Mouse (Mus musculus) testis, postnatal 10 days (tissue): Measurements from ENCODE around the gene Pcgf6.
"Not testable (repeated sequence)": the region's sequence is repeated elsewhere in the genome, so short reads cannot be mapped to it uniquely, and the experiment has no call there.

Source experiments
- DNase-seq: peaks from one replicate; pipeline ENCODE4 v3.0.0; 2021; ENCODE audit warnings: low spot score

Pcgf6 gene

GRCm38 (mm10) chr19:47026513-47026912 lies 24.2 kb downstream of the Pcgf6 start:
- DNase-seq = no peak

- no peak for DNase-seq
Measured at GRCm38 (mm10) chr19:47024954-47025353, 25.8 kb downstream of the Pcgf6 start.

GRCm38 (mm10) chr19:47023546-47023945 lies 27.2 kb downstream of the Pcgf6 start:
- DNase-seq = no peak

GRCm38 (mm10) chr19:47022709-47023108 lies 28.0 kb downstream of the Pcgf6 start:
- DNase-seq = no peak

GRCm38 (mm10) chr19:47019326-47019725 lies 31.4 kb downstream of the Pcgf6 start:
- DNase-seq = no peak

- no peak for DNase-seq
Measured at GRCm38 (mm10) chr19:47018330-47018729, 32.4 kb downstream of the Pcgf6 start.

GRCm38 (mm10) chr19:47017831-47018230 lies 32.9 kb downstream of the Pcgf6 start:
- no peak for DNase-seq

GRCm38 (mm10) chr19:47016487-47016886 lies 34.2 kb downstream of the Pcgf6 start:
- peak; percentile 95 for DNase-seq

GRCm38 (mm10) chr19:47015965-47016364 lies 34.7 kb downstream of the Pcgf6 start:
- no peak for DNase-seq

GRCm38 (mm10) chr19:47015396-47015795 lies 35.3 kb downstream of the Pcgf6 start:
- DNase-seq = no peak

GRCm38 (mm10) chr19:47014447-47015381 lies 36.0 kb downstream of the Pcgf6 start, which contains the start of the genes Ina and Nt5c2:
Ina (plus strand) TSS chr19:47014698.
Nt5c2 (minus strand) TSS chr19:47015153.
- DNase-seq = peak; percentile 62

- DNase-seq = no peak
Measured at GRCm38 (mm10) chr19:47014159-47014446, 36.6 kb downstream of the Pcgf6 start.

GRCm38 (mm10) chr19:47013340-47014158 lies 37.2 kb downstream of the Pcgf6 start:
- no peak for DNase-seq

GRCm38 (mm10) chr19:47012521-47013130 lies 38.1 kb downstream of the Pcgf6 start:
- no peak for DNase-seq

GRCm38 (mm10) chr19:47009943-47010342 lies 40.8 kb downstream of the Pcgf6 start:
- no peak for DNase-seq

GRCm38 (mm10) chr19:47009420-47009819 lies 41.3 kb downstream of the Pcgf6 start:
- DNase-seq = no peak

GRCm38 (mm10) chr19:47006321-47006720 lies 44.4 kb downstream of the Pcgf6 start:
- peak; percentile 88 for DNase-seq

- no peak for DNase-seq
Measured at GRCm38 (mm10) chr19:47005873-47006272, 44.8 kb downstream of the Pcgf6 start.

GRCm38 (mm10) chr19:47003742-47004511 lies 46.8 kb downstream of the Pcgf6 start:
- DNase-seq = no peak

GRCm38 (mm10) chr19:47000357-47000756 lies 50.3 kb downstream of the Pcgf6 start:
- DNase-seq = not testable (repeated sequence)

- no peak for DNase-seq
Measured at GRCm38 (mm10) chr19:46999753-47000152, 51.0 kb downstream of the Pcgf6 start.

GRCm38 (mm10) chr19:46998953-46999352 lies 51.8 kb downstream of the Pcgf6 start:
- no peak for DNase-seq
